31 mouse cellular contexts compared by ENCODE assay signal in the genomic region with DNA sequence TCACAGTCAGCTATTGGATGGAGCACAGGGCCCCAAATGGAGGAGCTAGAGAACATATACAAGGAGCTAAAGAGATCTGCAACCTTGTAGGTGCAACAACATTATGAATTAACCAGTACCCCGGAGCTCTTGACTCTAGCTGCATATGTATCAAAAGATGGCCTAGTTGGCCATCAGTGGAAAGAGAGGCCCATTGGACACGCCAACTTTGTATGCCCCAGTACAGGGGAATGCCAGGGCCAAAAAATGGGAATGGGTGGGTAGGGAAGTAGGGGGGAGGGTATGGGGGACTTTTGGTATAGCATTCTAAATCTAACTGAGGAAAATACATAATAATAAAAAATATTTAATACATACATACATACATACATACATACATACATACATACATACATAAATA. TPM values are rescaled to one million over a fixed set of nuclear protein-coding genes. Genes with fewer than 3 reads are reported as not detected.
"Had no signal": no experiment of that assay in that cellular context is flagged by ENCODE, and none has a peak within 500 bp of the region (broad histone marks: within the 10 kb centered on the region; RNA-seq: fewer than 3 reads in every experiment).

No protein-coding gene starts in this region.

RNA-seq across cellular contexts. Expression of gene 1700001F09Rik, which starts 5.3 kb away (rescaled TPM):
- total RNA-seq: common myeloid progenitor, adult 5-6 weeks; forebrain, postnatal 0 days; gastrocnemius, adult 18-20 months; gastrocnemius, adult 8-10 months; gastrocnemius, postnatal 10 days; gastrocnemius, postnatal 14 days; gastrocnemius, postnatal 25 days; gastrocnemius, postnatal 36 days; gastrocnemius, postnatal 4 days; granulocyte monocyte progenitor cell, adult 5-6 weeks; heart, adult 18-20 months; heart, adult 2 months; heart, adult 8-10 months had no signal
- polyA plus RNA-seq: cortical plate, adult 2 months; embryonic facial prominence, embryonic 10.5 days; embryonic facial prominence, embryonic 11.5 days; embryonic facial prominence, embryonic 12.5 days; embryonic facial prominence, embryonic 13.5 days; embryonic facial prominence, embryonic 14.5 days; embryonic facial prominence, embryonic 15.5 days; erythroblast, embryonic 14.5 days; forebrain, embryonic 10.5 days; forebrain, embryonic 11.5 days; forebrain, embryonic 12.5 days; forebrain, embryonic 13.5 days; forebrain, embryonic 14.5 days; forebrain, embryonic 15.5 days; forebrain, embryonic 16.5 days; forebrain, postnatal 0 days; frontal cortex, adult 2 months; gonadal fat pad, adult 2 months; heart, adult 2 months; heart, embryonic 10.5 days had no signal

RNA-seq across cellular contexts. Expression of gene Gm8127, which starts 59.3 kb away (rescaled TPM):
- total RNA-seq: common myeloid progenitor, adult 5-6 weeks; forebrain, postnatal 0 days; gastrocnemius, adult 18-20 months; gastrocnemius, adult 8-10 months; gastrocnemius, postnatal 10 days; gastrocnemius, postnatal 14 days; gastrocnemius, postnatal 25 days; gastrocnemius, postnatal 36 days; gastrocnemius, postnatal 4 days; granulocyte monocyte progenitor cell, adult 5-6 weeks; heart, adult 18-20 months; heart, adult 2 months; heart, adult 8-10 months had no signal
- polyA plus RNA-seq: cortical plate, adult 2 months; embryonic facial prominence, embryonic 10.5 days; embryonic facial prominence, embryonic 11.5 days; embryonic facial prominence, embryonic 12.5 days; embryonic facial prominence, embryonic 13.5 days; embryonic facial prominence, embryonic 14.5 days; embryonic facial prominence, embryonic 15.5 days; erythroblast, embryonic 14.5 days; forebrain, embryonic 10.5 days; forebrain, embryonic 11.5 days; forebrain, embryonic 12.5 days; forebrain, embryonic 13.5 days; forebrain, embryonic 14.5 days; forebrain, embryonic 15.5 days; forebrain, embryonic 16.5 days; forebrain, postnatal 0 days; frontal cortex, adult 2 months; gonadal fat pad, adult 2 months; heart, adult 2 months; heart, embryonic 10.5 days had no signal
